ENCODE assay signal across 10 mouse cellular contexts in genomic region chr7:110701681-110702413, GRCm38 (mm10).
DNase-seq lines count a peak whose midpoint lies in the region; ATAC-seq and TF ChIP-seq lines count a peak whose summit lies in the region.
"Had no signal": no experiment of that assay in that cellular context is flagged by ENCODE, and none has a peak within 500 bp of the region (broad histone marks: within the 10 kb centered on the region; RNA-seq: fewer than 3 reads in every experiment).

No protein-coding gene starts in this region.

- no peak overlapping the region for H3K4me2 ChIP-seq in intestine, embryonic 14.5 days (ENCODE audit: low read length)
- H3K4me2 ChIP-seq in intestine, embryonic 16.5 days (ENCODE audit: low read depth, low read length), result no peak overlapping the region
- no peak overlapping the region for H3K4me2 ChIP-seq in lung, embryonic 16.5 days (ENCODE audit: low read depth, low read length)
- H3K4me2 ChIP-seq: heart, embryonic 15.5 days; liver, embryonic 15.5 days had no signal

- H3K4me3 ChIP-seq in intestine, embryonic 14.5 days (ENCODE audit: low read depth, low read length), result no peak overlapping the region
- H3K4me3 ChIP-seq in intestine, embryonic 16.5 days (ENCODE audit: low read length), result no peak overlapping the region
- no peak overlapping the region for H3K4me3 ChIP-seq in ES-E14 (ENCODE audit: insufficient read depth in 1 of 2, low read depth in 1 of 2, low read length in 2 of 2, poor library complexity in 1 of 2, severe bottlenecking in 1 of 2)
- H3K4me3 ChIP-seq in lung, embryonic 16.5 days (ENCODE audit: low read length), result no peak overlapping the region
- H3K4me3 ChIP-seq: heart, embryonic 15.5 days; liver, embryonic 15.5 days had no signal

- no peaks in the 10 kb centered on the region for H3K9me3 ChIP-seq in intestine, embryonic 14.5 days (ENCODE audit: control insufficient read depth, low read length)
- no peaks in the 10 kb centered on the region for H3K9me3 ChIP-seq in intestine, embryonic 16.5 days (ENCODE audit: control insufficient read depth, low read length)
- H3K9me3 ChIP-seq in ES-E14 (ENCODE audit: control insufficient read depth, insufficient read depth, low read depth, low read length), result no peaks in the 10 kb centered on the region
- no peaks in the 10 kb centered on the region for H3K9me3 ChIP-seq in lung, embryonic 16.5 days (ENCODE audit: control insufficient read depth, low read length)
- H3K9me3 ChIP-seq: heart, embryonic 15.5 days; liver, embryonic 15.5 days had no signal

- ATAC-seq in intestine, embryonic 14.5 days (replicated peaks; ENCODE audit: low FRiP score, low TSS enrichment, low read depth), result no peak
- no peak for ATAC-seq in intestine, embryonic 16.5 days
- peak; percentile 39; the same call in 1 of the 2 replicates for ATAC-seq in common myeloid progenitor, adult 5-6 weeks (replicated peaks; ENCODE audit: low read depth, poor library complexity, severe bottlenecking)
- ATAC-seq in lung, embryonic 16.5 days (ENCODE audit: low read depth), result peak; percentile 62; the same call in 1 of the 2 replicates
- no peak for ATAC-seq in CD4-positive, CD25-positive, alpha-beta regulatory T cell, adult 4 months

- no peaks in the 10 kb centered on the region for H3K27me3 ChIP-seq in intestine, embryonic 14.5 days (replicated peaks; ENCODE audit: control insufficient read depth, insufficient read depth, low read length)
- no peaks in the 10 kb centered on the region for H3K27me3 ChIP-seq in intestine, embryonic 16.5 days (replicated peaks; ENCODE audit: control insufficient read depth, insufficient read depth, low read length)
- no peaks in the 10 kb centered on the region for H3K27me3 ChIP-seq in lung, embryonic 16.5 days (ENCODE audit: control insufficient read depth, insufficient read depth, low read depth, low read length)
- H3K27me3 ChIP-seq: heart, embryonic 15.5 days; liver, embryonic 15.5 days had no signal

- WGBS in intestine, embryonic 14.5 days, result 54% methylated on average over 11 of the region's 11 CpGs
- 54% methylated on average over 11 of the region's 11 CpGs for WGBS in intestine, embryonic 16.5 days
- WGBS in lung, embryonic 16.5 days, result 46% methylated on average over 11 of the region's 11 CpGs

- H3K4me1 ChIP-seq in intestine, embryonic 14.5 days (replicated peaks; ENCODE audit: control insufficient read depth, insufficient read depth, low read length), result no peaks in the 10 kb centered on the region
- no peaks in the 10 kb centered on the region for H3K4me1 ChIP-seq in intestine, embryonic 16.5 days (ENCODE audit: control insufficient read depth, insufficient read depth, low read length)
- H3K4me1 ChIP-seq in ES-E14 (ENCODE audit: control insufficient read depth in 2 of 2, insufficient read depth in 2 of 2, low read length in 2 of 2, poor library complexity in 1 of 2), result no peaks in the 10 kb centered on the region
- peaks cover 8% of the 10 kb centered on the region for H3K4me1 ChIP-seq in lung, embryonic 16.5 days (replicated peaks; ENCODE audit: control insufficient read depth, insufficient read depth, low read length)
- H3K4me1 ChIP-seq: liver, embryonic 15.5 days had no signal

- no peaks in the 10 kb centered on the region for H3K36me3 ChIP-seq in intestine, embryonic 14.5 days (ENCODE audit: control insufficient read depth, insufficient read depth, low read length)
- no peaks in the 10 kb centered on the region for H3K36me3 ChIP-seq in intestine, embryonic 16.5 days (ENCODE audit: control insufficient read depth, insufficient read depth, low read length)
- H3K36me3 ChIP-seq in ES-E14 (ENCODE audit: control insufficient read depth, insufficient read depth, low read length, poor library complexity, severe bottlenecking), result no peaks in the 10 kb centered on the region
- no peaks in the 10 kb centered on the region for H3K36me3 ChIP-seq in lung, embryonic 16.5 days (ENCODE audit: control insufficient read depth, insufficient read depth, low read length)
- H3K36me3 ChIP-seq: heart, embryonic 15.5 days; liver, embryonic 15.5 days had no signal

- no peak overlapping the region for H3K9ac ChIP-seq in intestine, embryonic 14.5 days (ENCODE audit: low read length)
- no peak overlapping the region for H3K9ac ChIP-seq in intestine, embryonic 16.5 days (ENCODE audit: low read depth, low read length)
- no peak overlapping the region for H3K9ac ChIP-seq in ES-E14 (ENCODE audit: insufficient read depth, low read depth, low read length, poor library complexity, severe bottlenecking)
- no peak overlapping the region for H3K9ac ChIP-seq in lung, embryonic 16.5 days (ENCODE audit: low read length)
- H3K9ac ChIP-seq: heart, embryonic 15.5 days; liver, embryonic 15.5 days had no signal

- DNase-seq in intestine, embryonic 14.5 days (ENCODE audit: low spot score), result peak; percentile 87
- DNase-seq in ES-E14 (ENCODE audit: low read depth, low spot score), result peak; percentile 40
- no peak for DNase-seq in right cerebral cortex, adult 18-20 months
- DNase-seq in spleen, postnatal 4 days (ENCODE audit: low spot score in 2 of 2), result no peak

- in situ Hi-C loops in ES-E14 (cut with MboI; ENCODE audit: low sequenced_read_pairs in 2 of 2, unreplicated experiment in 2 of 2), result no loop called here

- no peak overlapping the region for H3K27ac ChIP-seq in intestine, embryonic 14.5 days (ENCODE audit: low read depth)
- H3K27ac ChIP-seq in intestine, embryonic 16.5 days (ENCODE audit: low read length), result no peak overlapping the region
- no peak overlapping the region for H3K27ac ChIP-seq in ES-E14 (ENCODE audit: insufficient read depth, low read depth, low read length, poor library complexity, severe bottlenecking)
- no peak overlapping the region for H3K27ac ChIP-seq in lung, embryonic 16.5 days (ENCODE audit: low read length)
- H3K27ac ChIP-seq: heart, embryonic 15.5 days; liver, embryonic 15.5 days had no signal

TF ChIP-seq in ES-E14, 5 proteins besides CTCF, POLR2A, EP300 and RAD21:
- no peak for TF ChIP-seq ZNF384 (IDR thresholded peaks at IDR 0.05; ENCODE audit: low read depth, low read length)
- TF ChIP-seq ZC3H11A (IDR thresholded peaks at IDR 0.05; ENCODE audit: borderline replicate concordance, low read depth, low read length), result no peak
- no peak for TF ChIP-seq HCFC1 (IDR thresholded peaks at IDR 0.05; ENCODE audit: borderline replicate concordance, insufficient read depth, low read length)
- no peak for TF ChIP-seq MAFK (IDR thresholded peaks at IDR 0.05; ENCODE audit: insufficient read depth, low read depth, low read length)
- TF ChIP-seq CHD2 (IDR thresholded peaks at IDR 0.05; ENCODE audit: low read depth, low read length), result no peak
TF ChIP-seq in ES-E14: peak in this region for 0.

Comparison
In these comparisons a context has a peak if more than half of its experiments do, and no peak if none do; other contexts are left out.
1. ATAC-seq: peak in common myeloid progenitor, adult 5-6 weeks (single experiment) and lung, embryonic 16.5 days (single experiment); none in intestine, embryonic 14.5 days (single experiment), intestine, embryonic 16.5 days (single experiment) and CD4-positive, CD25-positive, alpha-beta regulatory T cell, adult 4 months (single experiment).
2. DNase-seq: peak in intestine, embryonic 14.5 days (single experiment) and ES-E14 (single experiment); none in right cerebral cortex, adult 18-20 months (single experiment) and spleen, postnatal 4 days (0 of 2).